Mouse (Mus musculus) kidney, adult 2 months (tissue): Measurements from ENCODE around the gene Mrps18a. TPM values are rescaled to one million over a fixed set of nuclear protein-coding genes. Genes with fewer than 3 reads are reported as not detected.

Experiments used
- DNase-seq: peaks from one replicate; pipeline ENCODE4 v3.0.0; 2021
- H3K27ac ChIP-seq: fragments of 200-500 bp; 2 replicates; pipeline ENCODE4 v1.5.1; 2012; ENCODE audit warnings: low read depth, low read length, control low read depth, inconsistent platforms; ENCODE audit not compliant: insufficient read depth
- H3K27me3 ChIP-seq: fragments of 200-500 bp; replicated peaks from 2 replicates; pipeline ENCODE4 v1.6.1; 2012; ENCODE audit warnings: mild to moderate bottlenecking, moderate library complexity, low read length, inconsistent platforms; ENCODE audit not compliant: control insufficient read depth, insufficient read depth
- H3K36me3 ChIP-seq: fragments of 200-500 bp; 2 replicates; pipeline ENCODE4 v1.6.1; 2012; ENCODE audit warnings: mild to moderate bottlenecking, moderate library complexity, low read length, inconsistent platforms; ENCODE audit not compliant: control insufficient read depth, insufficient read depth
- H3K4me1 ChIP-seq: fragments of 200-500 bp; 2 replicates; pipeline ENCODE4 v1.6.1; 2011; ENCODE audit warnings: low read length; ENCODE audit not compliant: control insufficient read depth, insufficient read depth
- H3K4me3 ChIP-seq: fragments of 200-500 bp; 2 replicates; pipeline ENCODE4 v1.5.1; 2011; ENCODE audit warnings: mild to moderate bottlenecking, low read depth, low read length, control low read depth; ENCODE audit not compliant: insufficient read depth
- CTCF ChIP-seq: fragments of 200-500 bp; conservative IDR thresholded peaks from 2 replicates; pipeline ENCODE4 v1.5.1; 2011; ENCODE audit warnings: low read depth, mild to moderate bottlenecking, control low read depth, low read length, moderate library complexity, mixed read lengths; ENCODE audit not compliant: insufficient read depth, insufficient read length
- POLR2A ChIP-seq: fragments of 200-500 bp; IDR thresholded peaks from one replicate; pipeline ENCODE4 v1.6.1; 2011; ENCODE audit warnings: low read depth, low read length, control low read depth
- WGBS: fragments of 180-500 bp; shearing (Covaris S2); methylation state at CpG from one replicate; pipeline ENCODE4 v1.1.7; 2018; 5-methylcytosine and 5-hydroxymethylcytosine counted together
- polyA plus RNA-seq: library from polyadenylated mRNA; depleted of rRNA; stranded (reverse); fragments of >200 nt; gene quantifications from 2 replicates; pipeline ENCODE4 v1.2.3, GENCODE M21; 2012

Mrps18a gene
- polyA plus RNA-seq, 1 experiment: 120 TPM

- Histone ChIP-seq H3K4me1 (peaks cover 8% of the 10 kb centered on the region; the same call in 1 of the 2 replicates), H3K36me3 (no peaks in the 10 kb centered on the region), H3K27me3 (no peaks in the 10 kb centered on the region), H3K4me3 (peak overlapping the region; percentile 49), H3K27ac (peak overlapping the region; percentile 94)
- WGBS: under 1% methylated on average over 16 of the region's 16 CpGs
- DNase-seq: peak; percentile 98
- TF ChIP-seq CTCF (peak; percentile 35; the same call in 1 of the 2 replicates), POLR2A (no peak)
Measured at GRCm38 (mm10) chr17:46160090-46160662, 49.4 kb downstream of the Mrps18a start.

- WGBS: under 1% methylated on average over 23 of the region's 23 CpGs
- Histone ChIP-seq H3K27ac (peak within 1 kb of the TSS; percentile 94), H3K36me3 (no peaks in the 10 kb centered on the region), H3K4me3 (peak within 1 kb of the TSS; percentile 82), H3K27me3 (no peaks in the 10 kb centered on the region), H3K4me1 (peaks cover 8% of the 10 kb centered on the region; the same call in 1 of the 2 replicates)
- DNase-seq: peak; percentile 100
- no peak for TF ChIP-seq CTCF
- no peak for TF ChIP-seq POLR2A
Measured at GRCm38 (mm10) chr17:46160686-46161085, 49.9 kb downstream of the Mrps18a start, which contains the start of gene Gtpbp2. Gtpbp2 (plus strand) TSS chr17:46161032.

GRCm38 (mm10) chr17:46161179-46161578 lies 50.4 kb downstream of the Mrps18a start:
- peaks cover 8% of the 10 kb centered on the region; the same call in 1 of the 2 replicates for H3K4me1 ChIP-seq
- no peaks in the 10 kb centered on the region for H3K36me3 ChIP-seq
- DNase-seq: peak; percentile 35
- peak overlapping the region; percentile 82 for H3K4me3 ChIP-seq
- TF ChIP-seq POLR2A: no peak
- TF ChIP-seq CTCF: no peak
- peak overlapping the region; percentile 75 for H3K27ac ChIP-seq
- WGBS: 2% methylated on average over 19 of the region's 19 CpGs
- H3K27me3 ChIP-seq: no peaks in the 10 kb centered on the region

GRCm38 (mm10) chr17:46161710-46162109 lies 50.9 kb downstream of the Mrps18a start:
- H3K27me3 ChIP-seq: no peaks in the 10 kb centered on the region
- no peaks in the 10 kb centered on the region for H3K36me3 ChIP-seq
- H3K27ac ChIP-seq: peak overlapping the region; percentile 75
- WGBS: 35% methylated on average over 9 of the region's 9 CpGs
- no peak for TF ChIP-seq POLR2A
- no peak for TF ChIP-seq CTCF
- DNase-seq: no peak
- peak overlapping the region; percentile 82 for H3K4me3 ChIP-seq
- peaks cover 8% of the 10 kb centered on the region; the same call in 1 of the 2 replicates for H3K4me1 ChIP-seq

- Histone ChIP-seq H3K4me1 (peaks cover 8% of the 10 kb centered on the region; the same call in 1 of the 2 replicates), H3K36me3 (no peaks in the 10 kb centered on the region), H3K27ac (peak overlapping the region; percentile 74; the same call in 1 of the 2 replicates), H3K27me3 (no peaks in the 10 kb centered on the region), H3K4me3 (0 out of 2 replicates have a peak overlapping the region, but pooled peaks have one; percentile 43)
- TF ChIP-seq CTCF (no peak), POLR2A (no peak)
- DNase-seq: no peak
- WGBS: 60% methylated on average over 7 of the region's 7 CpGs
Measured at GRCm38 (mm10) chr17:46162551-46162950, 51.8 kb downstream of the Mrps18a start.

- H3K27ac ChIP-seq: peak overlapping the region; percentile 74
- H3K27me3 ChIP-seq: no peaks in the 10 kb centered on the region
- TF ChIP-seq CTCF: no peak
- TF ChIP-seq POLR2A: no peak
- no peaks in the 10 kb centered on the region for H3K36me3 ChIP-seq
- 47% methylated on average over 9 of the region's 9 CpGs for WGBS
- H3K4me1 ChIP-seq: peaks cover 8% of the 10 kb centered on the region; the same call in 1 of the 2 replicates
- peak; percentile 76 for DNase-seq
- H3K4me3 ChIP-seq: peak overlapping the region; percentile 43; the same call in 1 of the 2 replicates
Measured at GRCm38 (mm10) chr17:46162951-46163421, 52.2 kb downstream of the Mrps18a start.

- 96% methylated on average over 8 of the region's 8 CpGs for WGBS
- TF ChIP-seq POLR2A: no peak
- TF ChIP-seq CTCF: no peak
- Histone ChIP-seq H3K4me3 (no peak overlapping the region), H3K36me3 (no peaks in the 10 kb centered on the region; the same call in 1 of the 2 replicates), H3K4me1 (peaks cover 5% of the 10 kb centered on the region; the same call in 1 of the 2 replicates), H3K27ac (no peak overlapping the region), H3K27me3 (no peaks in the 10 kb centered on the region)
- no peak for DNase-seq
Measured at GRCm38 (mm10) chr17:46164301-46164700, 53.5 kb downstream of the Mrps18a start.
